Mouse (Mus musculus): ENCODE measurements around the gene Josd1.

DNA sequence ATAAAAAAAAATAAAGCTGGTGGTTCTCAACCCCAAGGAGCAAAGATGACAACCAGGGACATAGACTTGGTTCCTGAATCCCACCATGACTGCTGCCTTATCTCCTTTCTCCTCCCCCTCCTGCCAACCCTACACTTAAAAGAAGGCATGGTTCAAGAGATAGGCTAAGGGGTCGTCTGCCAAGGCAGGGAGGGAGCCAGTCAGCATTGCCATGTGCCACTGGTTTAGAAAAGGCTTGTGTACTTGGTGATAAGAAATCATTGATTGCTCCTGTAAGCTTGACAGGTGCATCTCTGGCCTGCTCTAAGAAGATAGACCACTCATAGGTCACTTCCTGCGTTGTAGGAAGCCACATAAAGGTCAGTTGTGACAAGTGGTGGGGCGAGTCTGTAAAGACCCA, 7.8 kb upstream of the Josd1 start:
- TF ChIP-seq CTCF (IDR thresholded peaks at IDR 0.05; ENCODE audit: extremely low read depth, insufficient read length, insufficient replicate concordance, low read depth, low read length) (no peak), POLR2A (IDR thresholded peaks at IDR 0.05; ENCODE audit: low read depth, low read length) (no peak)

Measured in small intestine, adult 2 months (tissue).